Mouse (Mus musculus) MEL (cell line): ENCODE data around the gene Olfr654. TPM values are rescaled to one million over a fixed set of nuclear protein-coding genes. Genes with fewer than 3 reads are reported as not detected.

Experiments used
- DNase-seq: peaks from one replicate; pipeline ENCODE4 v3.0.0; 2011; ENCODE audit warnings: low read depth, low spot score
- H3K27ac ChIP-seq: 2 replicates; pipeline ENCODE4 v1.5.1; 2012; ENCODE audit warnings: low read depth, mild to moderate bottlenecking, control low read depth, low read length, moderate library complexity; ENCODE audit not compliant: control insufficient read depth
- H3K27me3 ChIP-seq, 2 experiments: fragments of 150-350 bp in 1 of 2; sonication (generic) in 1 of 2; 2 replicates each; pipeline ENCODE4 v1.6.1; 2012; ENCODE audit warnings: low read length in 2 of 2, mild to moderate bottlenecking in 2 of 2, improper control_type of control experiment in 1 of 2, moderate library complexity in 1 of 2; ENCODE audit not compliant: insufficient read depth in 2 of 2, control insufficient read depth in 1 of 2
- H3K36me3 ChIP-seq, 2 experiments: 2 replicates each; pipeline ENCODE4 v1.6.1; 2012 to 2014; ENCODE audit warnings: low read length in 2 of 2, improper control_type of control experiment in 1 of 2, inconsistent platforms in 1 of 2, mild to moderate bottlenecking in 1 of 2; ENCODE audit not compliant: insufficient read depth in 2 of 2, control insufficient read depth in 1 of 2
- H3K4me1 ChIP-seq, 2 experiments: fragments of 150-350 bp in 1 of 2; sonication (generic) in 1 of 2; 2 replicates each; pipeline ENCODE4 v1.6.1; 2012; ENCODE audit warnings: low read length in 2 of 2, improper control_type of control experiment in 1 of 2, mild to moderate bottlenecking in 1 of 2; ENCODE audit not compliant: insufficient read depth in 2 of 2, control insufficient read depth in 1 of 2
- H3K4me3 ChIP-seq, 2 experiments: fragments of 150-350 bp in 1 of 2; sonication (generic) in 1 of 2; 2 replicates each; pipeline ENCODE4 v1.5.1; 2012; ENCODE audit warnings: low read depth in 2 of 2, low read length in 2 of 2, mild to moderate bottlenecking in 2 of 2, moderate library complexity in 2 of 2, control low read depth in 1 of 2, improper control_type of control experiment in 1 of 2; ENCODE audit not compliant: control insufficient read depth in 1 of 2, insufficient read depth in 1 of 2
- H3K79me2 ChIP-seq: 2 replicates; pipeline ENCODE4 v1.6.1; 2012; ENCODE audit warnings: mild to moderate bottlenecking, low read length, moderate library complexity; ENCODE audit not compliant: control insufficient read depth, poor library complexity, insufficient read depth
- H3K9ac ChIP-seq: 2 replicates; pipeline ENCODE4 v1.6.1; 2012; ENCODE audit warnings: low read depth, mild to moderate bottlenecking, control low read depth, low read length, moderate library complexity; ENCODE audit not compliant: control insufficient read depth, poor library complexity, severe bottlenecking
- H3K9me3 ChIP-seq: fragments of 150-350 bp; sonication (generic); replicated peaks from 2 replicates; pipeline ENCODE4 v1.6.1; 2012; ENCODE audit warnings: mild to moderate bottlenecking, low read length, improper control_type of control experiment, moderate library complexity; ENCODE audit not compliant: insufficient read depth
- BHLHE40 ChIP-seq: IDR thresholded peaks from 2 replicates; pipeline ENCODE4 v1.6.1; 2012; ENCODE audit warnings: low read depth, mild to moderate bottlenecking, inconsistent platforms, low read length, improper control_type of control experiment, borderline replicate concordance
- CHD1 ChIP-seq: IDR thresholded peaks from 2 replicates; pipeline ENCODE4 v1.6.1; 2012; ENCODE audit warnings: low read depth, mild to moderate bottlenecking, inconsistent platforms, low read length, improper control_type of control experiment
- CHD2 ChIP-seq: IDR thresholded peaks from 2 replicates; pipeline ENCODE4 v1.6.1; 2011; ENCODE audit warnings: low read length, improper control_type of control experiment
- CTCF ChIP-seq, 3 experiments: IDR thresholded peaks in 2 of 3; conservative IDR thresholded peaks in 1 of 3; 2 replicates each; pipeline ENCODE4 v1.5.1; 2011 to 2012; ENCODE audit warnings: low read length in 3 of 3, low read depth in 2 of 3, mild to moderate bottlenecking in 2 of 3, improper control_type of control experiment in 1 of 3, inconsistent platforms in 1 of 3, mixed read lengths in 1 of 3, moderate library complexity in 1 of 3; ENCODE audit not compliant: control insufficient read depth in 1 of 3, insufficient read depth in 1 of 3, poor library complexity in 1 of 3, severe bottlenecking in 1 of 3
- E2F4 ChIP-seq: IDR thresholded peaks from 2 replicates; pipeline ENCODE4 v1.6.1; 2011; ENCODE audit warnings: low read depth, low read length, improper control_type of control experiment, borderline replicate concordance
- ETS1 ChIP-seq: IDR thresholded peaks from 2 replicates; pipeline ENCODE4 v1.6.1; 2012; ENCODE audit warnings: low read depth, mild to moderate bottlenecking, inconsistent platforms, low read length, improper control_type of control experiment, moderate library complexity
- GABPA ChIP-seq: IDR thresholded peaks from 2 replicates; pipeline ENCODE4 v1.6.1; 2012; ENCODE audit warnings: low read depth, mild to moderate bottlenecking, inconsistent platforms, low read length, improper control_type of control experiment, moderate library complexity
- KAT2A ChIP-seq: conservative IDR thresholded peaks from 2 replicates; pipeline ENCODE4 v1.6.1; 2012; ENCODE audit warnings: low read depth, low read length, improper control_type of control experiment, inconsistent platforms
- MAFK ChIP-seq: IDR thresholded peaks from 2 replicates; pipeline ENCODE4 v1.6.1; 2011; ENCODE audit warnings: low read depth, mild to moderate bottlenecking, low read length, improper control_type of control experiment, borderline replicate concordance
- MAX ChIP-seq: IDR thresholded peaks from 2 replicates; pipeline ENCODE4 v1.6.1; 2011; ENCODE audit warnings: low read length, improper control_type of control experiment
- MAZ ChIP-seq: IDR thresholded peaks from 2 replicates; pipeline ENCODE4 v1.6.1; 2012; ENCODE audit warnings: low read depth, mild to moderate bottlenecking, inconsistent platforms, low read length, improper control_type of control experiment
- MXI1 ChIP-seq: IDR thresholded peaks from 2 replicates; pipeline ENCODE4 v1.6.1; 2011; ENCODE audit warnings: mild to moderate bottlenecking, low read depth, low read length, improper control_type of control experiment
- MYB ChIP-seq: IDR thresholded peaks from 2 replicates; pipeline ENCODE4 v1.6.1; 2011; ENCODE audit warnings: mild to moderate bottlenecking, low read depth, low read length, improper control_type of control experiment
- MYC ChIP-seq: IDR thresholded peaks from 2 replicates; pipeline ENCODE4 v1.6.1; 2011; ENCODE audit warnings: low read depth, mild to moderate bottlenecking, low read length, improper control_type of control experiment, moderate library complexity
- POLR2A ChIP-seq, 2 experiments: IDR thresholded peaks; 2 replicates each; pipeline ENCODE4 v1.6.1; 2011 to 2012; ENCODE audit warnings: low read length in 2 of 2, mild to moderate bottlenecking in 2 of 2, control low read depth in 1 of 2, improper control_type of control experiment in 1 of 2, low read depth in 1 of 2, moderate library complexity in 1 of 2; ENCODE audit not compliant: control insufficient read depth in 1 of 2, insufficient read depth in 1 of 2, poor library complexity in 1 of 2
- POLR2AphosphoS5 ChIP-seq: IDR thresholded peaks from 2 replicates; pipeline ENCODE4 v1.6.1; 2012; ENCODE audit warnings: low read depth, borderline replicate concordance, mild to moderate bottlenecking, inconsistent platforms, low read length, moderate library complexity, mixed read lengths
- RAD21 ChIP-seq: IDR thresholded peaks from 2 replicates; pipeline ENCODE4 v1.6.1; 2011; ENCODE audit warnings: mild to moderate bottlenecking, low read depth, low read length, improper control_type of control experiment
- SIN3A ChIP-seq: IDR thresholded peaks from 2 replicates; pipeline ENCODE4 v1.6.1; 2012; ENCODE audit warnings: low read length, improper control_type of control experiment, inconsistent platforms
- SMC3 ChIP-seq: IDR thresholded peaks from 2 replicates; pipeline ENCODE4 v1.6.1; 2011; ENCODE audit warnings: low read depth, low read length, improper control_type of control experiment
- TBP ChIP-seq: IDR thresholded peaks from 2 replicates; pipeline ENCODE4 v1.8.0; 2011; ENCODE audit warnings: low read depth, low read length, improper control_type of control experiment
- UBTF ChIP-seq: IDR thresholded peaks from 2 replicates; pipeline ENCODE4 v1.6.1; 2012; ENCODE audit warnings: low read depth, mild to moderate bottlenecking, inconsistent platforms, low read length, improper control_type of control experiment, moderate library complexity, borderline replicate concordance; ENCODE audit not compliant: insufficient read depth
- USF1 ChIP-seq: IDR thresholded peaks from 2 replicates; pipeline ENCODE4 v1.6.1; 2014; ENCODE audit warnings: low read depth, mild to moderate bottlenecking, inconsistent platforms, low read length, improper control_type of control experiment, moderate library complexity
- USF2 ChIP-seq, 2 experiments: IDR thresholded peaks; 2 replicates each; pipeline ENCODE4 v1.6.1; 2011 to 2012; ENCODE audit warnings: improper control_type of control experiment in 2 of 2, low read length in 2 of 2, borderline replicate concordance in 1 of 2, inconsistent platforms in 1 of 2, low read depth in 1 of 2, mild to moderate bottlenecking in 1 of 2; ENCODE audit not compliant: insufficient read depth in 1 of 2
- ZC3H11A ChIP-seq: IDR thresholded peaks from 2 replicates; pipeline ENCODE4 v1.6.1; 2012; ENCODE audit warnings: low read depth, mild to moderate bottlenecking, inconsistent platforms, low read length, improper control_type of control experiment
- ZKSCAN1 ChIP-seq: IDR thresholded peaks from 2 replicates; pipeline ENCODE4 v1.6.1; 2012; ENCODE audit warnings: low read depth, mild to moderate bottlenecking, inconsistent platforms, low read length, improper control_type of control experiment, moderate library complexity
- polyA plus RNA-seq, 2 experiments: library from polyadenylated mRNA; stranded (reverse) in 1 of 2; unstranded in 1 of 2; fragments of >175 nt in 1 of 2; fragments of >200 nt in 1 of 2; gene quantifications; 2 replicates each; pipeline versions ENCODE4 v1.2.1 to v1.2.4; 2012; ENCODE audit warnings: low replicate concordance in 2 of 2, low read depth in 1 of 2; ENCODE audit not compliant: insufficient read length in 2 of 2, insufficient read depth in 1 of 2, missing spikeins in 1 of 2
- total RNA-seq: library from RNA; depleted of rRNA; stranded (reverse); fragments of 300-350 nt; gene quantifications from 2 replicates; pipeline ENCODE4 v1.2.3, GENCODE M21; 2012

The Olfr654 gene
- total and polyA plus RNA-seq, 3 experiments = not detected

DNA sequence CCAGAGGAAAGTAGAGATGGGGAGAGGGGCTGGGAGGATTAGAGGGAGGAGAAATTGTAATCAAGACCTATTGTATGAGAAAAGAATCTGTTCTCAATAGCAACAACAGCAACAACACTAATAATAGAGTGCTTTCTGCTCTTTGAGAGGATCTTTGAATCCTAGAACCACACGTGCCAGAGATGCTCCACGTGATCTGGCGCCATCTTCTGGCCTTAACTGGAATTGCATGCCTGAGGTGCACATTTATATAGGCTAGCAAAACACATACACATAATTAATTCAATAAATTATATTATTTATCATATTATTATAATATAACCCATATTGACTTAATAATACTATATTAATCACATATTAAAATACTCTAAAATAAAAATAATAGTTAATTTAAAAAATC lies 16.3 kb downstream of the Olfr654 start:
- TF ChIP-seq MYB = no peak
- peak; percentile 61 for TF ChIP-seq ZC3H11A
- no peak for TF ChIP-seq CHD1
- peak; percentile 77 for TF ChIP-seq SMC3
- TF ChIP-seq MYC = 0 out of 2 replicates have a peak, but pooled peaks have one; percentile 52
- TF ChIP-seq CTCF (IDR thresholded peaks at IDR 0.05 in 2 of 3, conservative IDR thresholded peaks at IDR 0.05 in 1 of 3; ENCODE audit: control insufficient read depth in 1 of 3, insufficient read depth in 1 of 3, low read depth in 2 of 3, low read length in 3 of 3, poor library complexity in 1 of 3, severe bottlenecking in 1 of 3) = peak; percentile 68 to 83 (median 77)
- TF ChIP-seq MAX = peak; percentile 61; the same call in 1 of the 2 replicates
- no peak for TF ChIP-seq POLR2AphosphoS5
- TF ChIP-seq E2F4 = no peak
- TF ChIP-seq TBP = no peak
- TF ChIP-seq BHLHE40 = peak; percentile 84
- TF ChIP-seq KAT2A = no peak
- no peak for TF ChIP-seq USF2 (IDR thresholded peaks at IDR 0.05; ENCODE audit: borderline replicate concordance in 1 of 2, insufficient read depth in 1 of 2, low read depth in 1 of 2, low read length in 2 of 2)
- no peak for TF ChIP-seq MAZ
- TF ChIP-seq USF1 = peak; percentile 45; the same call in 1 of the 2 replicates
- peak; percentile 76 for TF ChIP-seq RAD21

DNA sequence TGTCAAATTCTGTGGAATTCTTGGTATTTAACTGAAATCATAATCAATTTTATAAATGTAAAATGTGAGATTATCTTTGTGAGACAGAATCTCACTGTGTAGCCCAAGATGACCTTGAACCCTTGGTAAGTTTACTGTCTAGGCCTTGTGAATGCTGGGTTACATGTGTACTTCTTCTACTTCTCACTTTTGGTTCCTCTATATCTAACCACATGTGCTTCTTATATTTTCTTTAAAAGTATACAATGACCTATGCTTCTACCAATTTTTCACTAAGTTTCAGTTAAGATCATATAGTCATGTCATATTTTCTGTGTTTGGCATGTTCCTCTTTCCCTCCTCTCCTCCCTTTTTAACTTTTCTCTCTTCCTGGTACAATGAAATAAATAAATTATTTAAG lies 17.9 kb downstream of the Olfr654 start:
- TF ChIP-seq MAX = no peak
- TF ChIP-seq MXI1 = no peak
- TF ChIP-seq SIN3A = no peak
- no peak for TF ChIP-seq ZKSCAN1
- TF ChIP-seq CHD2 = no peak
- TF ChIP-seq MAFK = no peak
- no peak for TF ChIP-seq GABPA
- no peak for TF ChIP-seq UBTF
- TF ChIP-seq BHLHE40 = no peak
- TF ChIP-seq TBP = no peak
- no peak for TF ChIP-seq MYC
- no peak for TF ChIP-seq POLR2A (IDR thresholded peaks at IDR 0.05; ENCODE audit: control insufficient read depth in 1 of 2, insufficient read depth in 1 of 2, low read depth in 1 of 2, low read length in 2 of 2, poor library complexity in 1 of 2)
- no peak for TF ChIP-seq ETS1
- TF ChIP-seq USF1 = no peak
- no peak for TF ChIP-seq POLR2AphosphoS5
- TF ChIP-seq CTCF (IDR thresholded peaks at IDR 0.05 in 2 of 3, conservative IDR thresholded peaks at IDR 0.05 in 1 of 3; ENCODE audit: control insufficient read depth in 1 of 3, insufficient read depth in 1 of 3, low read depth in 2 of 3, low read length in 3 of 3, poor library complexity in 1 of 3, severe bottlenecking in 1 of 3) = no peak
- TF ChIP-seq, all 39 proteins: peak for 0
- Histone ChIP-seq H3K9ac (no peak overlapping the region), H3K9me3 (no peaks in the 10 kb centered on the region), H3K27ac (no peak overlapping the region), H3K4me1 (no peaks in the 10 kb centered on the region), H3K36me3 (no peaks in the 10 kb centered on the region), H3K27me3 (no peaks in the 10 kb centered on the region), H3K4me3 (no peak overlapping the region), H3K79me2 (no peaks in the 10 kb centered on the region)
- no peak for DNase-seq

More for the DNA sequence above, 16.3 kb downstream of the Olfr654 start:
- Histone ChIP-seq H3K36me3 (no peaks in the 10 kb centered on the region), H3K27ac (no peak overlapping the region), H3K27me3 (no peaks in the 10 kb centered on the region), H3K9ac (no peak overlapping the region), H3K9me3 (no peaks in the 10 kb centered on the region), H3K4me1 (no peaks in the 10 kb centered on the region), H3K4me3 (no peak overlapping the region), H3K79me2 (no peaks in the 10 kb centered on the region)
- peak; percentile 57 for DNase-seq
